ENCODE assay signal across 12 mouse cellular contexts in the genomic region with DNA sequence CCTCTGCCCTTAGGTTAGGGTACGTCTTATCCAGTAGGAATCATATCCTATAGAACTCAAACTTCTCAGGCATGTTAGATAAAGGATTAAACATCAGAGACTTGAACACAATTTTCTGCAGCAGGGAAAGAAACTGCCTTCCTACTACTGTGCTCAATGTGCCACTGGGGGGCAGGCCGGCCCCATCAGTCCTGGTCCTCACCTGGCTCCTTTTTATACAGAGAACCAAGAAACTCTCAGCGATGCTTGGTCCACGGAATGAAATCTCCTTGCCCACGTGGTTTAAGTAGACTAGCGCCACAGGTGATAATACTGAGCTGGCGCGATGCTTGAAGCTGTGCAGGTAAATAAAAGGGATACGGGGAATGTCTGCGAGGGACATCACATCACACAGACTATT. TPM values are rescaled to one million over a fixed set of nuclear protein-coding genes. Genes with fewer than 3 reads are reported as not detected.
A peak's percentile ranks its signal among the peaks of the same experiment; 100 is the strongest.
DNase-seq lines count a peak whose midpoint lies in the region; ATAC-seq and TF ChIP-seq lines count a peak whose summit lies in the region.
"Had no signal": no experiment of that assay in that cellular context is flagged by ENCODE, and none has a peak within 500 bp of the region (broad histone marks: within the 10 kb centered on the region; RNA-seq: fewer than 3 reads in every experiment).

No protein-coding gene starts in this region.

- H3K9me3 ChIP-seq in hindbrain, embryonic 14.5 days (ENCODE audit: control insufficient read depth, low read length) = no peaks in the 10 kb centered on the region
- no peaks in the 10 kb centered on the region for H3K9me3 ChIP-seq in forebrain, embryonic 10.5 days
- H3K9me3 ChIP-seq: liver, embryonic 12.5 days had no signal

- peak; percentile 54 for TF ChIP-seq CTCF in C2C12 (IDR thresholded peaks at IDR 0.05; ENCODE audit: control insufficient read depth, insufficient read depth, insufficient read length)
- TF ChIP-seq CTCF in cortical plate, adult 2 months (IDR thresholded peaks at IDR 0.05; ENCODE audit: extremely low read depth, insufficient read depth, low read length) = peak; percentile 48

- no peak overlapping the region for H3K4me2 ChIP-seq in hindbrain, embryonic 14.5 days (replicated peaks)
- H3K4me2 ChIP-seq: heart, embryonic 11.5 days; liver, embryonic 12.5 days had no signal

- H3K9ac ChIP-seq in hindbrain, embryonic 14.5 days = no peak overlapping the region
- H3K9ac ChIP-seq: liver, embryonic 12.5 days had no signal

- ATAC-seq in cerebellum, adult (ENCODE audit: insufficient number of reproducible peaks, low FRiP score, low TSS enrichment) = no peak
- ATAC-seq in hindbrain, embryonic 14.5 days (ENCODE audit: low FRiP score) = no peak
- ATAC-seq: liver, embryonic 12.5 days had no signal

- WGBS in hindbrain, embryonic 14.5 days = 55% methylated on average over 10 of the region's 10 CpGs
- WGBS in forebrain, embryonic 10.5 days = 59% methylated on average over 10 of the region's 10 CpGs

- no peaks in the 10 kb centered on the region for H3K27me3 ChIP-seq in C2C12 (ENCODE audit: control insufficient read depth, insufficient read depth, insufficient read length)
- no peaks in the 10 kb centered on the region for H3K27me3 ChIP-seq in hindbrain, embryonic 14.5 days (ENCODE audit: control insufficient read depth, insufficient read depth, low read length)
- no peaks in the 10 kb centered on the region for H3K27me3 ChIP-seq in forebrain, embryonic 10.5 days (ENCODE audit: poor library complexity, severe bottlenecking)
- H3K27me3 ChIP-seq: liver, embryonic 12.5 days had no signal

- H3K36me3 ChIP-seq in C2C12 (ENCODE audit: control insufficient read depth, insufficient read depth) = no peaks in the 10 kb centered on the region
- H3K36me3 ChIP-seq in hindbrain, embryonic 14.5 days (replicated peaks; ENCODE audit: control insufficient read depth, insufficient read depth) = no peaks in the 10 kb centered on the region
- no peaks in the 10 kb centered on the region for H3K36me3 ChIP-seq in forebrain, embryonic 10.5 days (replicated peaks)
- H3K36me3 ChIP-seq: liver, embryonic 12.5 days had no signal

- TF ChIP-seq POLR2A in cortical plate, adult 2 months (IDR thresholded peaks at IDR 0.05; ENCODE audit: extremely low read depth, insufficient read depth, low read length) = no peak

- no peak overlapping the region for H3K4me3 ChIP-seq in C2C12 (ENCODE audit: insufficient read depth, poor library complexity, severe bottlenecking)
- H3K4me3 ChIP-seq in cortical plate, adult 2 months (ENCODE audit: insufficient read depth, low read length) = no peak overlapping the region
- no peak overlapping the region for H3K4me3 ChIP-seq in hindbrain, embryonic 14.5 days (replicated peaks; ENCODE audit: low read length)
- no peak overlapping the region for H3K4me3 ChIP-seq in forebrain, embryonic 10.5 days
- H3K4me3 ChIP-seq: liver, embryonic 12.5 days had no signal

- no peak overlapping the region for H3ac ChIP-seq in C2C12 (ENCODE audit: control insufficient read depth, insufficient read length, low read depth)

- DNase-seq in cerebellum, postnatal 10 days = peak; percentile 54 to 67
- DNase-seq in left cerebral cortex, postnatal 4 days = peak; percentile 23
- DNase-seq in left cerebral cortex, adult 11 months (ENCODE audit: low spot score) = no peak
- no peak for DNase-seq in hindbrain, embryonic 14.5 days (ENCODE audit: low spot score)
- no peak for DNase-seq in forebrain, embryonic 10.5 days (ENCODE audit: extremely low spot score, low spot score)
- DNase-seq: adrenal gland, postnatal 25 days had no signal

- H3K79me2 ChIP-seq in C2C12 (ENCODE audit: control insufficient read depth, insufficient read depth) = no peaks in the 10 kb centered on the region

- H3K4me1 ChIP-seq in cortical plate, adult 2 months (ENCODE audit: control insufficient read depth, insufficient read depth, low read length) = no peaks in the 10 kb centered on the region
- H3K4me1 ChIP-seq in hindbrain, embryonic 14.5 days (replicated peaks; ENCODE audit: control insufficient read depth, insufficient read depth, low read length) = no peaks in the 10 kb centered on the region
- no peaks in the 10 kb centered on the region for H3K4me1 ChIP-seq in forebrain, embryonic 10.5 days
- H3K4me1 ChIP-seq: liver, embryonic 12.5 days had no signal

- H3K27ac ChIP-seq in cortical plate, adult 2 months (ENCODE audit: insufficient read depth, low read length) = no peak overlapping the region
- no peak overlapping the region for H3K27ac ChIP-seq in hindbrain, embryonic 14.5 days
- H3K27ac ChIP-seq in forebrain, embryonic 10.5 days = no peak overlapping the region
- H3K27ac ChIP-seq: liver, embryonic 12.5 days had no signal

- intact Hi-C loops in left cerebral cortex, postnatal 4 days (cut with DNase I) = loop anchor here (10.0 kb wide), 1 partner anchor 125 kb away; no protein-coding TSS in a partner anchor

- no peaks in the 10 kb centered on the region for H3K79me3 ChIP-seq in C2C12 (ENCODE audit: low read depth)

TF ChIP-seq in C2C12, 6 proteins besides CTCF, POLR2A, EP300 and RAD21:
- TF ChIP-seq MYOD1 (IDR thresholded peaks at IDR 0.05; ENCODE audit: control insufficient read depth, insufficient read length, low read depth) (no peak), USF1 (IDR thresholded peaks at IDR 0.05; ENCODE audit: low read depth) (no peak), FOSL1 (IDR thresholded peaks at IDR 0.05; ENCODE audit: insufficient read depth, low read length, poor library complexity, severe bottlenecking) (no peak), MAX (IDR thresholded peaks at IDR 0.05) (no peak), MYOG (IDR thresholded peaks at IDR 0.05; ENCODE audit: control insufficient read depth, extremely low read depth, insufficient read length) (no peak), CEBPB (IDR thresholded peaks at IDR 0.05; ENCODE audit: low read depth) (no peak)

RNA-seq across cellular contexts. Expression of gene Foxb2, which starts 26.1 kb away (rescaled TPM):
- total RNA-seq in left cerebral cortex, postnatal 4 days (2021) = not detected
- not detected for polyA plus RNA-seq in C2C12 (2012; fragmentation: generic; extraction: Trizol)
- polyA plus RNA-seq in cortical plate, adult 2 months (2012; rRNA removed) = not detected in 2 replicates
- 0.60 and 0.82 TPM in 2 replicates for polyA plus RNA-seq in hindbrain, embryonic 14.5 days (2014; fragmentation: Nextera tagmentation; extraction: Ambion mirVana)
- 0.44 and 0.62 TPM in 2 replicates for polyA plus RNA-seq in forebrain, embryonic 10.5 days (2016; fragmentation: Nextera tagmentation; extraction: Ambion mirVana)
- total RNA-seq: adrenal gland, postnatal 25 days; neutrophil, adult 5-6 weeks had no signal
- polyA plus RNA-seq: heart, embryonic 11.5 days; liver, embryonic 12.5 days had no signal

RNA-seq across cellular contexts. Expression of gene Prune2, which starts 56.2 kb away (rescaled TPM):
- total RNA-seq in left cerebral cortex, postnatal 4 days (2021) = 10 to 100 TPM; 20.6 to 20.7 TPM
- 17.0 TPM for polyA plus RNA-seq in C2C12 (2012; fragmentation: generic; extraction: Trizol)
- polyA plus RNA-seq in cortical plate, adult 2 months (2012; rRNA removed) = 34.2 and 37.2 TPM in 2 replicates
- polyA plus RNA-seq in hindbrain, embryonic 14.5 days (2014; fragmentation: Nextera tagmentation; extraction: Ambion mirVana) = 7.2 and 7.6 TPM in 2 replicates
- 1.5 TPM in 2 replicates for polyA plus RNA-seq in forebrain, embryonic 10.5 days (2016; fragmentation: Nextera tagmentation; extraction: Ambion mirVana)

Comparison
In these comparisons a context has a peak if more than half of its experiments do, and no peak if none do; other contexts are left out.
1. DNase-seq: peak in cerebellum, postnatal 10 days (2 of 2) and left cerebral cortex, postnatal 4 days (single experiment); none in left cerebral cortex, adult 11 months (single experiment), hindbrain, embryonic 14.5 days (single experiment) and forebrain, embryonic 10.5 days (single experiment).